ENCODE assay signal across 27 mouse cellular contexts in the genomic region with DNA sequence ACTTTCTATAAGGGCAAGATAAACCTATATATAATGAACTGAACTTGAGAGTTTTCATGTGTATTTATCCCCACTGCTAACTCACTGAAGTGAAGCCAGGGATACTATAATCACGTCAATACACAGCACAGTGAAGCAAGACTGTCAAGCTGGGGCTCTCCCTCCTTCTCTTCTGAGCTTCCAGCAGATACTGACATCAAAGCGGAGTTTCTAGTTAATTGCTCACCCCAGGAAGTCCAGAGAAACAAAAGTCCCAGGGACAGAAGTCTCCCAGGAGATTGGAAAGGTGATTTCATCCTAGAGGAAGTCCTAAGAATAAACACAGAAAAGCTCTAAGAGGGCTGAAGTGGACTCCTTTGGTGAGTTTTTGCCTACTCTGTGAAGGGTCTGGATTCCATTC.
DNase-seq lines count a peak whose midpoint lies in the region; ATAC-seq and TF ChIP-seq lines count a peak whose summit lies in the region.
"Had no signal": no experiment of that assay in that cellular context is flagged by ENCODE, and none has a peak within 500 bp of the region (broad histone marks: within the 10 kb centered on the region; RNA-seq: fewer than 3 reads in every experiment).

No protein-coding gene starts in this region.

- H3K27me3 ChIP-seq in intestine, embryonic 15.5 days (replicated peaks) = no peaks in the 10 kb centered on the region
- H3K27me3 ChIP-seq in intestine, postnatal 0 days (replicated peaks; ENCODE audit: control insufficient read depth, insufficient read depth, low read length) = no peaks in the 10 kb centered on the region
- no peaks in the 10 kb centered on the region for H3K27me3 ChIP-seq in lung, embryonic 16.5 days (ENCODE audit: control insufficient read depth, insufficient read depth, low read depth, low read length)
- H3K27me3 ChIP-seq: embryonic facial prominence, embryonic 15.5 days; forebrain, embryonic 15.5 days; heart, embryonic 12.5 days; limb, embryonic 12.5 days; midbrain, embryonic 15.5 days; neural tube, embryonic 15.5 days; stomach, embryonic 15.5 days had no signal

- peak; percentile 63; the same call in 1 of the 2 replicates for ATAC-seq in intestine, embryonic 15.5 days
- ATAC-seq in intestine, postnatal 0 days = no peak
- ATAC-seq in lung, embryonic 16.5 days (ENCODE audit: low read depth) = peak; percentile 49; the same call in 1 of the 2 replicates
- ATAC-seq: CD4-positive, CD25-positive, alpha-beta regulatory T cell, adult 4 months; liver, postnatal 0 days had no signal

- DNase-seq in heart, adult 11 months = peak; percentile 89
- no peak for DNase-seq in heart, adult 9 months (ENCODE audit: low spot score in 2 of 2)
- no peak for DNase-seq in lung, adult 18-20 months
- no peak for DNase-seq in c-Kit-positive CD71-positive TER-119-positive erythroid progenitor cells, embryonic 14.5 days (ENCODE audit: low spot score)
- DNase-seq: adrenal gland, postnatal 25 days; cerebellum, adult 11 months; cerebellum, adult 9-11 months; gastrocnemius, postnatal 25 days; kidney, adult 18-20 months; liver, postnatal 0 days; right cerebral cortex, adult 18-20 months; right cerebral cortex, postnatal 4 days; thymus, postnatal 36 days had no signal

- H3K4me3 ChIP-seq in intestine, embryonic 15.5 days (replicated peaks) = no peak overlapping the region
- H3K4me3 ChIP-seq in intestine, postnatal 0 days (ENCODE audit: low read depth, low read length) = no peak overlapping the region
- no peak overlapping the region for H3K4me3 ChIP-seq in lung, embryonic 16.5 days (ENCODE audit: low read length)
- no peak overlapping the region for H3K4me3 ChIP-seq in brown adipose tissue, adult 24 weeks (ENCODE audit: insufficient read depth, low read depth, low read length)
- H3K4me3 ChIP-seq: forebrain, embryonic 15.5 days; midbrain, embryonic 15.5 days; myocyte; neural tube, embryonic 15.5 days; stomach, embryonic 15.5 days had no signal

- no peaks in the 10 kb centered on the region for H3K9me3 ChIP-seq in intestine, embryonic 15.5 days
- H3K9me3 ChIP-seq in intestine, postnatal 0 days (ENCODE audit: control insufficient read depth) = no peaks in the 10 kb centered on the region
- no peaks in the 10 kb centered on the region for H3K9me3 ChIP-seq in lung, embryonic 16.5 days (ENCODE audit: control insufficient read depth, low read length)
- H3K9me3 ChIP-seq: embryonic facial prominence, embryonic 15.5 days; forebrain, embryonic 15.5 days; heart, embryonic 12.5 days; hindbrain, embryonic 10.5 days; limb, embryonic 12.5 days; midbrain, embryonic 15.5 days; neural tube, embryonic 15.5 days; stomach, embryonic 15.5 days had no signal

- H3K36me3 ChIP-seq in intestine, embryonic 15.5 days = no peaks in the 10 kb centered on the region
- no peaks in the 10 kb centered on the region for H3K36me3 ChIP-seq in intestine, postnatal 0 days (ENCODE audit: control insufficient read depth, insufficient read depth)
- H3K36me3 ChIP-seq in lung, embryonic 16.5 days (ENCODE audit: control insufficient read depth, insufficient read depth, low read length) = no peaks in the 10 kb centered on the region
- H3K36me3 ChIP-seq: embryonic facial prominence, embryonic 15.5 days; forebrain, embryonic 15.5 days; heart, embryonic 12.5 days; hindbrain, embryonic 10.5 days; limb, embryonic 12.5 days; midbrain, embryonic 15.5 days; neural tube, embryonic 15.5 days; stomach, embryonic 15.5 days had no signal

- H3K4me1 ChIP-seq in intestine, embryonic 15.5 days (replicated peaks) = peaks cover 14% of the 10 kb centered on the region
- H3K4me1 ChIP-seq in intestine, postnatal 0 days (replicated peaks; ENCODE audit: control insufficient read depth, insufficient read depth, low read length) = peaks cover 9% of the 10 kb centered on the region
- H3K4me1 ChIP-seq in lung, embryonic 16.5 days (replicated peaks; ENCODE audit: control insufficient read depth, insufficient read depth, low read length) = peaks cover 20% of the 10 kb centered on the region
- H3K4me1 ChIP-seq in brown adipose tissue, adult 24 weeks (ENCODE audit: control insufficient read depth, insufficient read depth, insufficient read length, low read length) = peaks cover 13% of the 10 kb centered on the region

- H3K9ac ChIP-seq in intestine, embryonic 15.5 days = no peak overlapping the region
- no peak overlapping the region for H3K9ac ChIP-seq in intestine, postnatal 0 days (ENCODE audit: low read depth, low read length)
- H3K9ac ChIP-seq in lung, embryonic 16.5 days (ENCODE audit: low read length) = no peak overlapping the region
- H3K9ac ChIP-seq: embryonic facial prominence, embryonic 15.5 days; liver, postnatal 0 days; midbrain, embryonic 15.5 days; neural tube, embryonic 15.5 days; stomach, embryonic 15.5 days had no signal

- H3K4me2 ChIP-seq in intestine, embryonic 15.5 days (replicated peaks) = no peak overlapping the region
- H3K4me2 ChIP-seq in intestine, postnatal 0 days (replicated peaks; ENCODE audit: low read depth) = no peak overlapping the region
- H3K4me2 ChIP-seq in lung, embryonic 16.5 days (ENCODE audit: low read depth, low read length) = no peak overlapping the region

- no peak overlapping the region for H3K27ac ChIP-seq in intestine, embryonic 15.5 days
- no peak overlapping the region for H3K27ac ChIP-seq in intestine, postnatal 0 days (ENCODE audit: low read depth, low read length)
- H3K27ac ChIP-seq in lung, embryonic 16.5 days (ENCODE audit: low read length) = peak overlapping the region; percentile 29; the same call in 1 of the 2 replicates
- peak overlapping the region; percentile 48 for H3K27ac ChIP-seq in brown adipose tissue, adult 24 weeks (replicated peaks; ENCODE audit: low read depth, low read length)
- H3K27ac ChIP-seq: embryonic facial prominence, embryonic 15.5 days; forebrain, embryonic 15.5 days; limb, embryonic 12.5 days; midbrain, embryonic 15.5 days; stomach, embryonic 15.5 days had no signal

- WGBS in intestine, embryonic 15.5 days = 24% methylated on average over 2 of the region's 2 CpGs
- 28% methylated on average over 2 of the region's 2 CpGs for WGBS in intestine, postnatal 0 days
- 13% methylated on average over 2 of the region's 2 CpGs for WGBS in lung, embryonic 16.5 days

- TF ChIP-seq CTCF in intestine, postnatal 0 days (IDR thresholded peaks at IDR 0.05; ENCODE audit: low read depth) = no peak

Comparison
In these comparisons a context has a peak if more than half of its experiments do, and no peak if none do; other contexts are left out.
1. H3K27ac ChIP-seq: peak in lung, embryonic 16.5 days (single experiment) and brown adipose tissue, adult 24 weeks (single experiment); none in intestine, embryonic 15.5 days (single experiment) and intestine, postnatal 0 days (single experiment).